Mouse (Mus musculus) brain, embryonic 14.5 days (tissue): ENCODE measurements around the gene Btbd2.

Experiments used
- CTCF ChIP-seq: fragments of 200-500 bp; IDR thresholded peaks from 2 replicates; pipeline ENCODE4 v1.5.1; 2012; ENCODE audit warnings: inconsistent platforms, mild to moderate bottlenecking, moderate library complexity, borderline replicate concordance; ENCODE audit not compliant: insufficient read depth, insufficient read length; ENCODE audit errors: extremely low read depth
- POLR2A ChIP-seq: fragments of 200-500 bp; IDR thresholded peaks from 2 replicates; pipeline ENCODE4 v1.6.1; 2012; ENCODE audit warnings: mild to moderate bottlenecking, inconsistent platforms, borderline replicate concordance; ENCODE audit not compliant: poor library complexity, insufficient read depth, insufficient read length, severe bottlenecking; ENCODE audit errors: extremely low read depth

- TF ChIP-seq CTCF (no peak), POLR2A (no peak)
These were observed 9.3 kb upstream of the Btbd2 start for GRCm38 (mm10) chr10:80665981-80666733.
